Mouse (Mus musculus): ENCODE measurements around the gene Gm17581. TPM values are rescaled to one million over a fixed set of nuclear protein-coding genes. Genes with fewer than 3 reads are reported as not detected.

The Gm17581 gene
- polyA plus RNA-seq, 1 experiment: not detected

DNA sequence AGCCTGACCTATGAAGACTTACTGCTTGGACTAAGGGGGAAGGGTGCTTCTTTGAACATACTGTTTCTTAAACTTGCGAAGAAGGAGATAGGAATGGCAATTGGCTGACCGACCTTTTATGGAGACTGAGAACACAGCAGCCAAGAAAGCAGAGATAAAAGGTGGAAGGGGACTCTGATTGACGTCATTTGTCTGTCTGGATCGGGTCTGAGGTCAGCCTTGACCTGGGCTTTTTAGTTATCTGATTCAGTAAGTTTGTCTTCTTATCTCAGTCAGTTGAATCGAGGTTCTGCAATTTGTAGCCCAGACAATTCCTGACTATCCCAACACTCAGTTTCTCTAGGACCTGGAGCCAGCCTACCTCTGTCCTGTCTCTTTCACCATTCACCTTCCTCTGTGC, 11.6 kb downstream of the Gm17581 start:
- TF ChIP-seq CTCF (IDR thresholded peaks at IDR 0.05; ENCODE audit: low read depth, low read length) (no peak), EP300 (IDR thresholded peaks at IDR 0.05; ENCODE audit: insufficient read depth, low read depth, low read length) (no peak), POLR2A (IDR thresholded peaks at IDR 0.05; ENCODE audit: insufficient read depth, low read length) (no peak)
- H3K9me3 ChIP-seq (replicated peaks; ENCODE audit: control insufficient read depth, insufficient read depth, low read length, poor library complexity, severe bottlenecking): no peaks in the 10 kb centered on the region
- H3K36me3 ChIP-seq (ENCODE audit: control insufficient read depth, insufficient read depth, low read length, poor library complexity, severe bottlenecking): no peaks in the 10 kb centered on the region; the same call in 1 of the 2 replicates
- H3K4me1 ChIP-seq (ENCODE audit: control insufficient read depth, insufficient read depth, low read length): no peaks in the 10 kb centered on the region
- no peak overlapping the region for H3K27ac ChIP-seq (ENCODE audit: insufficient read depth, low read length)
- H3K4me3 ChIP-seq (ENCODE audit: low read depth, low read length): no peak overlapping the region
- no peaks in the 10 kb centered on the region for H3K27me3 ChIP-seq (ENCODE audit: control insufficient read depth, insufficient read depth, low read length, poor library complexity, severe bottlenecking)
- no peak overlapping the region for H3K9ac ChIP-seq (ENCODE audit: low read depth, poor library complexity, severe bottlenecking)

DNA sequence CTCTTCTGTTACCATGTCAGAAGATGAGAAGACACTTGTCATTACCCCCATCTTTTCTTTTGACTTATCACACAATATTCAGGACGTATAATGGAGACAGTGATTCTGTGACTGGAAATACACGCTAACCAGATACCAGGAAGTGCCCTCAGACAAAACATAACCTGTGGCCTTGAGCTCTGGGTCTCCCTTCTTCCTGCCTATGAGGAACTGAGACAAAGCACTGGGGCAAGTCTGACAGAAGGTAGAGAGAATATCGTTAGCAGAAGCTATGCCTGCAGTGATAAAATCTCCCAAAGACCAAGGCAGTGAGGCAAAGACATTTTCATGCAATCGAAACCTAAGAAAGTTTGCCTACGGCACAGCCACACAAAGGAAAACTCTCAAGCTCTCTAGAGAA, 15.1 kb downstream of the Gm17581 start:
- Histone ChIP-seq H3K27ac (ENCODE audit: insufficient read depth, low read length) (no peak overlapping the region), H3K9ac (ENCODE audit: low read depth, poor library complexity, severe bottlenecking) (no peak overlapping the region), H3K36me3 (ENCODE audit: control insufficient read depth, insufficient read depth, low read length, poor library complexity, severe bottlenecking) (no peaks in the 10 kb centered on the region; the same call in 1 of the 2 replicates), H3K9me3 (replicated peaks; ENCODE audit: control insufficient read depth, insufficient read depth, low read length, poor library complexity, severe bottlenecking) (no peaks in the 10 kb centered on the region), H3K27me3 (ENCODE audit: control insufficient read depth, insufficient read depth, low read length, poor library complexity, severe bottlenecking) (no peaks in the 10 kb centered on the region), H3K4me3 (ENCODE audit: low read depth, low read length) (no peak overlapping the region), H3K4me1 (ENCODE audit: control insufficient read depth, insufficient read depth, low read length) (no peaks in the 10 kb centered on the region)
- TF ChIP-seq POLR2A (IDR thresholded peaks at IDR 0.05; ENCODE audit: insufficient read depth, low read length): no peak
- TF ChIP-seq CTCF (IDR thresholded peaks at IDR 0.05; ENCODE audit: low read depth, low read length): no peak

DNA sequence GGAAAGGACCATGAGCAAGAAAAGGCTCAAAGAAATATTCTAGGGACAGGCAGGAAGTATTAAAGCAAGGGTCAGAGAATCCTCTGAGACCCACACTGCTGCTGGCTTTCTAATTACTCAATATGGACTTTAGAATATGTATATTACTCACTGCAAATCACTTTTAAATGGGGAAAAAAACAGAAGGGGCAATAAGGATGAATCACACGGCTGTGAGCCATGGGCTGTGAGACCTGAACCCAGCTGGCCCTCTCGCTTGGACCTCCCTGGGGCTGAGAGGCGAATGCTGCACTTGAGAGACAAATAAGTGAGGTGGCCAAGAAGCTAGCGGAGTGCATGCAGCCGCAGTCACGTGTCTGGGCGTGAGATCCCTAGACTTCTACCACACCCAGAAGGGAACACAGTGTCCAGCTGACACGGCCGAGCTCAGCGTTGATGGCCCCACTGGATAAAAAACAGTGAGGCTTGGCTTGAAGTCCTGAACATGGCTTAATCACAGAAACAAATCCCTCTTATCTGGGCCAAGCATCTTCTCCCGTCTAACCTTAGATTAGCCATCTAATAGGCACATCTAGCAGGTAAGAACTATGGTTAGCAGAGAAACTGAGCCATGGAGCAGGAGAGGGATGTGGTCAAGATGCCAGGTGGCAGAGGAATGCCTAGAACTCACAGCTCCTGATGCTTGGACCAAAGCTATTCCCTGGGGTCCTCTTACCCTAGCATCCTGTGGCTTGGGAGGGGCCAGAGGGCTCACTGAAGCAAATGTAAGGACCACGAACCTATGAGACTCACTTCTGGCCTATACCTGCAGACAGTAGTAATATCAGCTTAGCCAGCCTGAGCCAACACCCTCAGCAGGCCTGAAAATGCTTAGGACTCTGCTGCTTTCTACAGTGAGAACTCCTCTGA, 18.3 kb downstream of the Gm17581 start:
- no peak for TF ChIP-seq POLR2A (IDR thresholded peaks at IDR 0.05; ENCODE audit: insufficient read depth, low read length)
- no peak for TF ChIP-seq CTCF (IDR thresholded peaks at IDR 0.05; ENCODE audit: low read depth, low read length)
- TF ChIP-seq EP300 (IDR thresholded peaks at IDR 0.05; ENCODE audit: insufficient read depth, low read depth, low read length): no peak
- no peak overlapping the region for H3K4me3 ChIP-seq (ENCODE audit: low read depth, low read length)
- no peaks in the 10 kb centered on the region for H3K27me3 ChIP-seq (ENCODE audit: control insufficient read depth, insufficient read depth, low read length, poor library complexity, severe bottlenecking)
- H3K9ac ChIP-seq (ENCODE audit: low read depth, poor library complexity, severe bottlenecking): no peak overlapping the region
- no peaks in the 10 kb centered on the region; the same call in 1 of the 2 replicates for H3K36me3 ChIP-seq (ENCODE audit: control insufficient read depth, insufficient read depth, low read length, poor library complexity, severe bottlenecking)
- no peaks in the 10 kb centered on the region for H3K4me1 ChIP-seq (ENCODE audit: control insufficient read depth, insufficient read depth, low read length)
- no peaks in the 10 kb centered on the region for H3K9me3 ChIP-seq (replicated peaks; ENCODE audit: control insufficient read depth, insufficient read depth, low read length, poor library complexity, severe bottlenecking)
- no peak overlapping the region for H3K27ac ChIP-seq (ENCODE audit: insufficient read depth, low read length)

DNA sequence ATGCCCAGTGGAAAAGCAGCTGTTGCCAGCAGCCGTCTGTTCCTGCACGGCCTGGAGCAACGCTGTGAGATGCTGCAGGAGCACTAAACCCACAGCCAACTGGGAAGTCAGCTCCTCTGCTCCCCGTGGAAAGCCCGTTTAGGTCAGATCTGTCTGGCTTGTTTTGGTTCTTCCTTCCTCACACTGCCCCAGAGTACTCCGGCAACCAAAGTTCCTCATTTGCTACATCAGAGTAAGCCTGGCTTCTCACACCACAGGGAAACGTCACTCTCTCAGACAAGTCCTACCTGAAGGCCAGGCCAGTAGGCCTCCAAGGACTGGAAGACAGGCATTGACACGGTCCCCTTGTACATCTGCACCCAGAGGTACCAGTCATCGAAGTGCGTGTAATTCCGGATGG, 25.1 kb downstream of the Gm17581 start:
- Histone ChIP-seq H3K36me3 (ENCODE audit: control insufficient read depth, insufficient read depth, low read length, poor library complexity, severe bottlenecking) (no peaks in the 10 kb centered on the region), H3K4me1 (ENCODE audit: control insufficient read depth, insufficient read depth, low read length) (no peaks in the 10 kb centered on the region), H3K4me3 (ENCODE audit: low read depth, low read length) (no peak overlapping the region), H3K9me3 (replicated peaks; ENCODE audit: control insufficient read depth, insufficient read depth, low read length, poor library complexity, severe bottlenecking) (no peaks in the 10 kb centered on the region), H3K27ac (ENCODE audit: insufficient read depth, low read length) (no peak overlapping the region), H3K9ac (ENCODE audit: low read depth, poor library complexity, severe bottlenecking) (no peak overlapping the region), H3K27me3 (ENCODE audit: control insufficient read depth, insufficient read depth, low read length, poor library complexity, severe bottlenecking) (no peaks in the 10 kb centered on the region)
- no peak for TF ChIP-seq EP300 (IDR thresholded peaks at IDR 0.05; ENCODE audit: insufficient read depth, low read depth, low read length)
- TF ChIP-seq CTCF (IDR thresholded peaks at IDR 0.05; ENCODE audit: low read depth, low read length): no peak
- TF ChIP-seq POLR2A (IDR thresholded peaks at IDR 0.05; ENCODE audit: insufficient read depth, low read length): no peak

DNA sequence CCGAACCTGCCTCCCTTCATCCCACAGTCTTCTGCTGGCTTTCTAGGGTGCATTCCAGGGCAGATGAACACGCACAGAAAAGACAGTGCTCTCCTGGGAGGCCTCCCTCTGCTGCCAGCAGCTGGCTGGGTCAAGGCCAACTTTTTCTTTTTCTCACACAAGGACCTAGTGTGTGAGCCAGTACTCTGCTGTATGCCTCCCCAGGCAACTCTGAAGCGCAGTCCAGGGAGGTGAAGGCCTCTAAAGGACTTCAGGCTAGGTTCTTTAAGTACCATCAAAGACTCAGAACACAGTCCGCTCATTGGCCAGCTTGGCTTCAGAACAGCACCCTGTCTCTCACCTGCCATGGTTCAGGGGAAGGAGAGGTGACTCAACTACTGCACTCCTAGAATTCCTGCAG, 28.4 kb downstream of the Gm17581 start:
- Histone ChIP-seq H3K4me3 (ENCODE audit: low read depth, low read length) (no peak overlapping the region), H3K9me3 (replicated peaks; ENCODE audit: control insufficient read depth, insufficient read depth, low read length, poor library complexity, severe bottlenecking) (no peaks in the 10 kb centered on the region), H3K36me3 (ENCODE audit: control insufficient read depth, insufficient read depth, low read length, poor library complexity, severe bottlenecking) (no peaks in the 10 kb centered on the region), H3K27ac (ENCODE audit: insufficient read depth, low read length) (no peak overlapping the region), H3K4me1 (ENCODE audit: control insufficient read depth, insufficient read depth, low read length) (no peaks in the 10 kb centered on the region), H3K27me3 (ENCODE audit: control insufficient read depth, insufficient read depth, low read length, poor library complexity, severe bottlenecking) (no peaks in the 10 kb centered on the region), H3K9ac (ENCODE audit: low read depth, poor library complexity, severe bottlenecking) (no peak overlapping the region)
- TF ChIP-seq CTCF (IDR thresholded peaks at IDR 0.05; ENCODE audit: low read depth, low read length) (no peak), EP300 (IDR thresholded peaks at IDR 0.05; ENCODE audit: insufficient read depth, low read depth, low read length) (no peak), POLR2A (IDR thresholded peaks at IDR 0.05; ENCODE audit: insufficient read depth, low read length) (no peak)

DNA sequence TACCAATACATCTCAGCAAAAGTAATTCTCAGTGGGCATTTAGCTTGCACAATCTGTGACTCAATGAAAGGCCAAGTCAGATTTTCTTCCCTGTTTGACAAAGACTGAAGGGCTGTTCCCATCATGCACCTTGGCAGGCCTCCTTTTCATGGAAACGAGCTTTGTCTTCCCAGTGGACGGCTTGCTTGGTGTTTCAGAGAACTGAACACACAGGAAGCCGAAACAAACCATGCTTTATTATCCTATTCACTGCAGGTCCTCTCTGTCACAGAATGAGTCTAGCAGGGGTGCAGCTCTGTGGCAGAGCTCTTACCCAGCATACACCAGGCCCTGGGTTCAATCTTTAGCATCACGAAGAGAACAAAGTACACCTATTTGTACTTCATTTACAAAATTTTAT, 32.0 kb downstream of the Gm17581 start:
- H3K27ac ChIP-seq (ENCODE audit: insufficient read depth, low read length): no peak overlapping the region
- no peak overlapping the region for H3K4me3 ChIP-seq (ENCODE audit: low read depth, low read length)
- no peak overlapping the region for H3K9ac ChIP-seq (ENCODE audit: low read depth, poor library complexity, severe bottlenecking)
- TF ChIP-seq POLR2A (IDR thresholded peaks at IDR 0.05; ENCODE audit: insufficient read depth, low read length) (no peak), CTCF (IDR thresholded peaks at IDR 0.05; ENCODE audit: low read depth, low read length) (no peak), EP300 (IDR thresholded peaks at IDR 0.05; ENCODE audit: insufficient read depth, low read depth, low read length) (no peak)
- no peaks in the 10 kb centered on the region for H3K4me1 ChIP-seq (ENCODE audit: control insufficient read depth, insufficient read depth, low read length)
- no peaks in the 10 kb centered on the region for H3K27me3 ChIP-seq (ENCODE audit: control insufficient read depth, insufficient read depth, low read length, poor library complexity, severe bottlenecking)
- no peaks in the 10 kb centered on the region; the same call in 1 of the 2 replicates for H3K9me3 ChIP-seq (replicated peaks; ENCODE audit: control insufficient read depth, insufficient read depth, low read length, poor library complexity, severe bottlenecking)
- no peaks in the 10 kb centered on the region for H3K36me3 ChIP-seq (ENCODE audit: control insufficient read depth, insufficient read depth, low read length, poor library complexity, severe bottlenecking)

Measured in ES-Bruce4 (cell line).